Mouse (Mus musculus) heart, adult 2 months (tissue): ENCODE measurements around the gene Fscn1. TPM values are rescaled to one million over a fixed set of nuclear protein-coding genes. Genes with fewer than 3 reads are reported as not detected.

Experiments
- DNase-seq, 2 experiments: peaks; one replicate each; pipeline ENCODE4 v3.0.0; 2021
- H3K27ac ChIP-seq: fragments of 200-600 bp; 2 replicates; pipeline ENCODE4 v1.8.1; 2022
- H3K27me3 ChIP-seq: fragments of 200-500 bp; 2 replicates; pipeline ENCODE4 v1.6.1; 2012; ENCODE audit warnings: mild to moderate bottlenecking, low read length, inconsistent platforms, mixed read lengths; ENCODE audit not compliant: control insufficient read depth, insufficient read depth
- H3K36me3 ChIP-seq: fragments of 200-500 bp; 2 replicates; pipeline ENCODE4 v1.6.1; 2012; ENCODE audit warnings: low read length, inconsistent platforms; ENCODE audit not compliant: control insufficient read depth, insufficient read depth
- H3K4me1 ChIP-seq: fragments of 200-500 bp; 2 replicates; pipeline ENCODE4 v1.6.1; 2011; ENCODE audit warnings: low read length; ENCODE audit not compliant: control insufficient read depth, insufficient read depth
- H3K4me3 ChIP-seq: fragments of 200-600 bp; 2 replicates; pipeline ENCODE4 v1.8.1; 2022
- H3K79me2 ChIP-seq: fragments of 200-500 bp; replicated peaks from 2 replicates; pipeline ENCODE4 v1.6.1; 2012; ENCODE audit warnings: mild to moderate bottlenecking, inconsistent platforms, low read length, moderate library complexity, mixed read lengths; ENCODE audit not compliant: control insufficient read depth, insufficient read depth
- H3K9ac ChIP-seq: fragments of 200-500 bp; 2 replicates; pipeline ENCODE4 v1.6.1; 2012; ENCODE audit warnings: low read depth, mild to moderate bottlenecking, control low read depth, inconsistent platforms, low read length, mixed read lengths
- CTCF ChIP-seq: fragments of 200-600 bp; IDR thresholded peaks from 2 replicates; pipeline ENCODE4 v1.8.1; 2022; ENCODE audit warnings: antibody characterized with exemption, mild to moderate bottlenecking, moderate library complexity
- EP300 ChIP-seq: fragments of 200-500 bp; IDR thresholded peaks from 2 replicates; pipeline ENCODE4 v1.6.1; 2011; ENCODE audit warnings: low read depth, low read length, control low read depth; ENCODE audit not compliant: insufficient read depth
- POLR2A ChIP-seq: fragments of 200-500 bp; IDR thresholded peaks from 2 replicates; pipeline ENCODE4 v1.6.1; 2011; ENCODE audit warnings: mild to moderate bottlenecking, low read depth, low read length, control low read depth; ENCODE audit not compliant: insufficient read depth
- WGBS: fragments of 180-500 bp; shearing (Covaris S2); methylation state at CpG from one replicate; pipeline ENCODE4 v1.1.7; 2018; 5-methylcytosine and 5-hydroxymethylcytosine counted together
- intact Hi-C: fragments of 180-260 bp; cut with DNase I; formaldehyde crosslinking; loops from one replicate; pipeline ENCODE4 v1.15.1; 2025
- polyA plus RNA-seq: library from polyadenylated mRNA; depleted of rRNA; stranded (reverse); fragments of >200 nt; gene quantifications from 2 replicates; pipeline ENCODE4 v1.2.3, GENCODE M21; 2012
- total RNA-seq, 2 experiments: library from RNA; stranded (reverse); gene quantifications; 2 replicates each; pipeline ENCODE4 v1.2.3; 2021

Fscn1 gene
- total and polyA plus RNA-seq, 3 experiments = 18.7 to 37.0 (median 22.5) TPM

- Histone ChIP-seq H3K9ac (no peak overlapping the region), H3K27ac (no peak overlapping the region; the same call in 1 of the 2 replicates), H3K4me1 (peaks cover 14% of the 10 kb centered on the region), H3K36me3 (no peaks in the 10 kb centered on the region), H3K27me3 (no peaks in the 10 kb centered on the region), H3K79me2 (no peaks in the 10 kb centered on the region), H3K4me3 (no peak overlapping the region)
- TF ChIP-seq POLR2A (no peak), CTCF (no peak), EP300 (no peak)
- intact Hi-C loops = loop anchor here (5.0 kb wide), 2 partner anchors 114 to 164 kb away; partner anchors contain the start of gene Tnrc18
- no peak for DNase-seq
- 88% methylated on average over 9 of the region's 9 CpGs for WGBS
These were observed 28.9 kb upstream of the Fscn1 start for GRCm38 (mm10) chr5:142931241-142931745.

- H3K4me3 ChIP-seq = no peak overlapping the region
- no peaks in the 10 kb centered on the region for H3K79me2 ChIP-seq
- DNase-seq = peak; percentile 67 to 83
- peaks cover 14% of the 10 kb centered on the region for H3K4me1 ChIP-seq
- TF ChIP-seq POLR2A = no peak
- TF ChIP-seq CTCF = peak; percentile 90
- TF ChIP-seq EP300 = peak; percentile 85; the same call in 1 of the 2 replicates
- H3K27me3 ChIP-seq = no peaks in the 10 kb centered on the region
- WGBS = 18% methylated on average over 9 of the region's 9 CpGs
- H3K9ac ChIP-seq = peak overlapping the region; percentile 26; the same call in 1 of the 2 replicates
- peak overlapping the region; percentile 46 for H3K27ac ChIP-seq
- H3K36me3 ChIP-seq = no peaks in the 10 kb centered on the region
- intact Hi-C loops = loop anchor here (5.0 kb wide), 2 partner anchors 115 to 165 kb away; partner anchors contain the start of gene Tnrc18
These were observed 28.0 kb upstream of the Fscn1 start for GRCm38 (mm10) chr5:142932084-142932685.

GRCm38 (mm10) chr5:142932731-142933130, 27.4 kb upstream of the Fscn1 start:
- 57% methylated on average over 8 of the region's 8 CpGs for WGBS
- TF ChIP-seq EP300 = no peak
- no peak for TF ChIP-seq POLR2A
- no peak for TF ChIP-seq CTCF
- Histone ChIP-seq H3K9ac (no peak overlapping the region), H3K4me3 (no peak overlapping the region), H3K36me3 (no peaks in the 10 kb centered on the region), H3K79me2 (no peaks in the 10 kb centered on the region), H3K4me1 (peaks cover 14% of the 10 kb centered on the region), H3K27me3 (no peaks in the 10 kb centered on the region), H3K27ac (no peak overlapping the region)
- intact Hi-C loops = loop anchor here (1.0 to 5.0 kb wide), 3 partner anchors 53 to 165 kb away; partner anchors contain the start of gene Tnrc18
- DNase-seq = no peak

- Histone ChIP-seq H3K9ac (peak overlapping the region; percentile 4; the same call in 1 of the 2 replicates), H3K27ac (peak overlapping the region; percentile 44; the same call in 1 of the 2 replicates), H3K36me3 (no peaks in the 10 kb centered on the region), H3K4me1 (peaks cover 9% of the 10 kb centered on the region), H3K27me3 (no peaks in the 10 kb centered on the region), H3K4me3 (peak overlapping the region; percentile 20; the same call in 1 of the 2 replicates), H3K79me2 (no peaks in the 10 kb centered on the region)
- intact Hi-C loops = loop anchor here (1.0 to 2.0 kb wide), 3 partner anchors 41 to 131 kb away; partner anchors contain the start of gene Fbxl18
- 23% methylated on average over 13 of the region's 13 CpGs for WGBS
- peak; percentile 81 to 85 for DNase-seq
- TF ChIP-seq EP300 = peak; percentile 16; the same call in 1 of the 2 replicates
- peak; percentile 70 for TF ChIP-seq CTCF
- 0 out of 2 replicates have a peak, but pooled peaks have one; percentile 36 for TF ChIP-seq POLR2A
These were observed 24.4 kb upstream of the Fscn1 start for GRCm38 (mm10) chr5:142935642-142936335.

- H3K9ac ChIP-seq = peak overlapping the region; percentile 4; the same call in 1 of the 2 replicates
- H3K27ac ChIP-seq = peak overlapping the region; percentile 44; the same call in 1 of the 2 replicates
- H3K79me2 ChIP-seq = no peaks in the 10 kb centered on the region
- peaks cover 9% of the 10 kb centered on the region for H3K4me1 ChIP-seq
- H3K27me3 ChIP-seq = no peaks in the 10 kb centered on the region
- no peaks in the 10 kb centered on the region for H3K36me3 ChIP-seq
- DNase-seq = peak; percentile 83 to 92
- intact Hi-C loops = loop anchor here (1.0 kb wide), 2 partner anchors 101 to 130 kb away; no protein-coding TSS in a partner anchor
- 8% methylated on average over 17 of the region's 17 CpGs for WGBS
- TF ChIP-seq CTCF = peak; percentile 100; the same call in 1 of the 2 replicates
- no peak for TF ChIP-seq POLR2A
- TF ChIP-seq EP300 = peak; percentile 86
- H3K4me3 ChIP-seq = peak overlapping the region; percentile 20; the same call in 1 of the 2 replicates
These were observed 23.8 kb upstream of the Fscn1 start for GRCm38 (mm10) chr5:142936336-142936719.
